Mouse (Mus musculus) induced T-regulatory cell, adult 2 months (primary cell): ENCODE measurements around the gene Akr1cl.
A peak's percentile ranks its signal among the peaks of the same experiment; 100 is the strongest.
"Not testable (repeated sequence)": the region's sequence is repeated elsewhere in the genome, so short reads cannot be mapped to it uniquely, and the experiment has no call there.

Experiments used
- DNase-seq: peaks from one replicate; pipeline ENCODE4 v3.0.0-alpha.2; 2012; ENCODE audit warnings: low read depth

Gene Akr1cl

DNA sequence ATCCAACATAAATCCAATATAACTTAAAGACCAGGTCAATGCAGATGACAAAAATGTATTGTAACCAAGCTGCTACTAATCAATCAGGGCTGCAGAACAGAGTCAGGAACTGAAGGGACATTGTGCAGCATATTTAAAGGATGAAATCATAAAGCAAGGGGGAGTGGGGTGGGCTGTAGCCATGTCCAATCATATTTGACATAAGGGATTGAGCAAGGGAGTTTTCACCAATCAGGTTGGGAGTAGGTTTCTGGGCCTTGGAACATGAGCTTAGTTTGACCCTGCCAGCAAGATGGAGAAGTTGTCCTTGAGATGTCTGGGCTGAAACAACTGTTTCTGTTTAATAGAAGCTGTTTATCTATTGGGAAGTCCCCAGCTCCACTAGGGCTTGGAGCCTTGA is at the start of gene Akr1cl:
Akr1cl (minus strand) TSS at position 119 of the 400 bp plus-strand sequence.
- no peak for DNase-seq

DNA sequence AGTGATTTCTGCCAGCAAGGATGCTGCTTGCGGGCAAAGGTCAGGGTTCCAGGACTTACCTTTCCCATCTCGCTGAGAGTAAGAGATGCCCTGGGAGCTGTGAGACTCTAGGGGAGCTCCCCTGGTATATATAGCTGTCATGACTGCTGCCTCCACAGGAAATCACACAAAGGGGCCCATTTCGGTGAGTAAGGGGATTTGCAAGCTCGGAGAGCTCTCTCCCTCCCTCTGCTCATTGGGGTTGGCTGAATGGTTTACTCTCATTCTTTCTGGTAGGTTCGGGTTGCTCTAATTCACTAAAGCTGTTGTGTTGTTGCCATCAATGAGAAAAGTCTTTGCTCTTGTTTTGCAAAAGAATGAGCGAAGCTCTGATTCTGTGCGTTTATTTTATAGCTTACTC is 49.6 kb upstream of the Akr1cl start, which contains the start of gene Crygb:
Crygb (minus strand) TSS at position 101 of the 400 bp plus-strand sequence.
- DNase-seq, result no peak

DNA sequence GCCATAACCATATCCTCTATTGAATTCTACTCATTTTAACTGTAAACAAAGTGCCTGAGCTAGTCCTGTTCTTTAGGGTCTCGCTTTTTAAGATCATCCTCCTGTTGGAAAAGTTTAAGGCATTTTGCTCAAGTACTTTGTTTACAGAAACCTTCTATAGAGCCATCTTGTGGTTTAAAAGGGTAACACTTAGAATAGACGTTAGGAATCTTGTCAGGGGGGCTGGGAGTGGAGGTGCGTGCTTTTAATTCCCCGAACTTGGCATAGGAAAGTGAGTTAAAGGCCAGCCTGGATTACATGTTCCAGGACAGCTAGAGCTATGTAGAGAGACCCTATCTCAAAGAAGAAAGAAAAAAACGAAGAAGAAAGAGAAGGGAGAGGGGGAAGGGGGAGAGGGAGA is 43.0 kb upstream of the Akr1cl start:
- DNase-seq, result no peak

DNA sequence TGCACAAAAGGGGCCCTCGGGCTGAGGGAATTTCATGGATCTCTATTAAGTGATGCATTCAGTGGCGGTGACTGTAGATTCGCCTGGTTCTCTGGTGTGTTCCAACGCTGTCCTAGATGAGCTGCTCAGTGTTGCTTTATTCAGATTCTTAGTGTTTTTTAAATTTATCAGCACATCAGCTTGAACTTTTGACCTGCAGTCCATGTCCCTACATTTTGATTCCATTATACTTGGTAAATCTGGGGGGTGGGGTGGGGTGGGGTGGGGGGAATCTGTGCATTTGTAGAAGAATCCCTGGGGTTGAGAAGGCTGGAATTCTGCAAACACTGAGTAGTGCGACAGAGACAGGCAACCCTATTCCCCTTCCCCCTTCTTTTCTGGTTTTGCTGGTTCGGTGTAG is 41.0 kb upstream of the Akr1cl start, which contains the start of gene Crygc:
Crygc (minus strand) TSS at position 101 of the 400 bp plus-strand sequence.
- DNase-seq, result no peak

DNA sequence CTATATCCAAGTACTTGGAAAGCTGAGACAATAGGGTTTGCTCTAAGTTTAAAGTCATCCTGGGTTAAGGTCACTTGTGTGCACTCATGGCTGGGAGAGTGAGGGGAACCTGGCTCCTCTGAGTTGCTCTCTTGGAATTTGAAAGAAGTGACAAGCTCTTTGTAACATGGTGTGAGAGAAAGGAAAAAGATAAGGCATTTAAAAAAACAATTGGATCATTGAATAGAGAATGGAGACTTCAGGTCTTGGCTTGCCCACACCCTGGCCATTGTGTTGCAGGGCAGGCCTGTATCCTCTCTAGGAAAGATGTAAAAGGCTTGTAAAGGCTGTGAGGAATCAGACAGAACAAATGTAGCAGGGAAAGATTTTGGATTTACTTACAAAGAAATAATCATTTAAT is 35.3 kb upstream of the Akr1cl start:
- no peak for DNase-seq

DNA sequence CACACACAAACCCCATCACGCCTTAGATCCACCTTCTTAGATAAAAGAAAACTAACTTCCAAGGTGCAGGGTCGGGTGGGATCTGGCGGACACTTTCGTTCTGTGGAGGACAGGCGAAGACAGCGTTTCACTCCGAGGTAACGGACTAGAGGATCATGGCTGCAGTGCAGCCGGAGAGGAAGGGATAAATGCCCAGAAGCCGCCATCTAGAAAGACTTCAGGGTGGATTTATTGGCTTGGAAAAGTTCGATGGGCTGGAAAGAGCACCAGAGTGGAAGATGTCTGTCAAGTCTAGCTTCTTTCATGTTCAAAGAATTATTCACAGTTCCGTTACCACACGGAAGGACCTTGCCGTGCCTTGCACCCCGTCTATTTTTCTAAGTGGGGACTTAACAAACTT is 31.6 kb upstream of the Akr1cl start:
- no peak for DNase-seq

DNA sequence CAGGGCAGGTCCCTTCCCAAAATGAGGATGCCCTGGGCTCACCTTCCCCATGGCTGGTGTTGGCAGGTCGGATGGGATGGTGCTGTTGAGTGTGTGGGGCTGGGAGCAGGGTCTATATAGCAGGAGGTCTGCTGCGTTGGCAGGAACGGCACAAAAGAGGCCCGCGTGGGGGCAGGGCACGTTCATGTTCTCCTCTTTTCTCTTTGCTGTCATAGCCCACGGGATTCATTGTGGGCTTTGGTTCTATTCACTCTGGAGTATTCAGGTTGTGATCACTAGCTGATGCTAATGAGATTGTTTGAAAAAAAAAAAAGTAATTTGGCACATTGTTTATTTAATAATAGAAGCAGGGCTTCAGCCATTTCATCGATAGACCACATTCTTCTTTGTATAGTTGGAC is 30.8 kb upstream of the Akr1cl start, which contains the start of gene Crygd:
Crygd (minus strand) TSS at position 101 of the 400 bp plus-strand sequence.
- DNase-seq, result no peak

DNA sequence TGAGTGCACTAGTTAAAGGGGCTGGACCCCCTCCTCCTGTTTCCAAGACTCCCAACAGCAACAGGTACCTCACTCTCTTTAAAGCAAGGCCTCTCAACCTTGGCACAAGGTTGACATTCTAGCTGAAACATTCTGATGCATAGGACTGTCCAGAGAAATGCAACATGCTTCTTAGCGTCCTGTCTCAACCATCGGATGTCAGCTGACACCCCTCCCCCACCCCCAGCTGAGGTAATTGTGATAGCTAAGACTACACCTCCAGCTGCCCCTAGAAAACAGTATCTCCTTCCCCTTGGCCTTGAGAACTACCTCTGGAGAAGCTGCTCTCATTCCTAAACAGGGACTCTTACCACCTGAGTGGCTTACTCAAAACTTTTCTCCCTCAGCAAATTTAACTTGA is 19.6 kb upstream of the Akr1cl start:
- no peak for DNase-seq

DNA sequence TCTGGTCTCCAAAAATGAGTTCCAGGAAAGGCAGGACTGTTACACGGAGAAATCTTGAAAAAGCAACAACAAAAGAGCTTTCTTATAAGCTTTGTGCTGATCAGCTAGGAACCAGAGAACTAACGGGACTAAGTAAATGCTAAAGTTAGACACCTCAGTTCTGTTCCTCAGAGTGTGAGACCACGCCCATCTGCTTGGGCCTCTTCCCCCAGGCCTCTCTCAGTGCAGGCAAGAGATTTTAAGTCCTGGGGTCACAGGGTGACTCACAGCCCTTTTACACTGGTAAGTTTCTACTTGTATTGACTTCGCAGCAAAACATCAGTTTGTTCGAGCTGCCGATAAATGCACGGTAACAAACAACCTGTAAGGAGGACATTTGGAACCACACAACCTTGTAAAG is 19.1 kb upstream of the Akr1cl start:
- DNase-seq, result no peak

DNA sequence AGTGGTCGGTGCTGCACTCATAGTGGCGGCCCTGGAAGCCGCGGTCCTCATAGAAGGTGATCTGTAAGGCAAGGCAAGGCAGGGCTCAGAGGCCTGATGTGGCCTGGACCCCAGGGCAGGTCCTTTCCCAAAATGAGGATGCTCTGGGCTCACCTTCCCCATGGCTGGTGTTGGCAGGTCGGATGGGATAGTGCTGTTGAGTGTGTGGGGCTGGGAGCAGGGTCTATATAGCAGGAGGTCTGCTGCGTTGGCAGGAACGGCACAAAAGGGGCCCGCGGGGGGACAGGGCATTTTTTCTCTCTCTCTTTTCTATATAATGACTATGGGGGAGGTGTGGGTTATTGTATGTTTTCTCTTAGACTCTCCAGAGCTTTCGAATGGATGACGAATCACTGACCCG is 18.4 kb upstream of the Akr1cl start, which contains the start of gene Cryge:
Cryge (minus strand) TSS at position 198 of the 400 bp plus-strand sequence.
- not testable (repeated sequence) for DNase-seq

DNA sequence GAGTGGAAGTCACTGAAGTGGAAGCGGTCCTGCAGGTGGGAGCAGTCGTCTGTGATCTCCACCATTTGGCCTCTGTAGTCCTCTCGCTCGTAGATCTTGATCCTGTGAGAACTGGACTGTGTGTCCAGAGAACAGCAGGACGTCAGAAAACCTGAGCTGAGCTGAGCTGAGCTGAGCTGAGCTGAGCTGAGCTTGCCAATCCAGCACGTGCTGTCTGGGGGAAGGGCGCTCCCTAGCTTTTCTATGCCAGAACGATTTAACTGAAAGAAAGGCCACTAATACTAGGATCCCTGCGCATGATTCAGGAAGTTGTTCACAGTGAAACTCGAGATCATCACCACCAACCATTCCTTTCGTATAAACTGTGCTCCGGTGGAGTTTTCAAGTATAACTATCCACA is 16.2 kb upstream of the Akr1cl start:
- no peak for DNase-seq

DNA sequence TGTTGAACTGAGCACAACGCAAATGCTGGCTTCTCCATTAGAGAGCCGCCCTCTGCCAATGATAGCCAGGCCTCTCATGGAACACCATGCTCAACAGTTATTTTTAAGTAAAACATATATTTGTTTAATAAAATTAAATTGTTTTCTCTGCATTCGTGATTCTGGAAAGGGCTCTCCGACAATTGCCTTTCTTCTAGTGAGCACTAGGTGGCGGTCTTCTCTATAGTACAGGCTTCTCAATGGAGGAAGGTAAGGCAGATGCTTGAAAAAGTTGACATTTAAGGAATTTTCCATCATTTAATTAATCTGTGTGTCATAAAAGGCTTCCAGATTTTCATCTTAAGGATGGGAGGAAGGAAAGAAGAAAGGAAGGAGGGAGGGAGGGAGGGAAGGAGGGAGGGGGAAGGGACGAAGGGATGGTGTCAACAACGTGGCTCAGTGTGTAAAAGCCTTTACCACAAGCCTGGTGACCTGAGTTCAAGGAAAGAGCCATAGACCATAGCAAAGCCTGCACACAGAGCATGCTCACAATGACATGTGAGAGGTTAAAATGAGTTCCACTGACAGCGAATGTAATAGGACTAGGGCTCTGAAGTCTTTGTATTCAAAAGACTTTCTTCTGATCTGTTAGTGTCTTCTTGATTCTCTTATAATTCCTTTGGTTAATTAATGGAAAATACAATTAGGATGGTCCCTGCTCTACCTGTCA is 14.0 kb upstream of the Akr1cl start:
- peak; percentile 13 for DNase-seq

DNA sequence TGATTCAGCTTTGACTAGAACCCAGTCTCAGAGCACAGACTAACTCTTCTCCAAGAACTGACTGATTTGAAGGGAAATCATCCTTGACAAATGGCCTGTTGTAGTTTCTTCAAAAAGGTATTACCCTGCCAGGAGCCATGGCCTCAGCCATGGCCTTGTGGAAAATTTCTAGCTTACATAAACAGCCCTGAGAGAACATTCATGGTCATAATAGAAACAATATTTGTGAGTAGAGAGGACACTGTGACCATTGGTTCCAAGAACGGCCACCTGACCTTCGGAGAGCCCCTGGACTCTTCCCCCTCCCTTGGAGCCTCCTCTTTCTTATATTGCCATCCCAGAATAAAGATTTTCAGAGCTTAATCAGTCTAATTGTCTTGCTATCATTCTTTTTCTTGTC is 10.9 kb upstream of the Akr1cl start:
- DNase-seq, result no peak

DNA sequence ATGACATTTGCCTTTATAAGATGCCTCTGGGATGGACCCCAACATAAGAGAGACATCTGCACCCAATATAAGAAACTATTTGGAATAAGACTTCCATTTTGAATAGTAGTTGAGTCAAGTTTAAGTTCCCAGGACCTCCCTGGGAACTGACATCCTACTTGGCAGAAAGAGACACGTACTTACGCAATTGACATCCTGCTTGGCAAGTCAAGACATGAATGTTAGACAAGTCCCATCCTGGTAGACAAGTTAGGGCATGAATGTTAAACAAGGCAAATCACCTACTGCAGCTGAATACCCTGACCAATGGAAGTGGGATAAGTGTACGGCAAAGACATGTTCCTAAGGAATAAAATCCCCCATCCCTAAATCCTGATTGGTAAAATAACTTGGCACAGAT is 9.3 kb upstream of the Akr1cl start:
- no peak for DNase-seq

DNA sequence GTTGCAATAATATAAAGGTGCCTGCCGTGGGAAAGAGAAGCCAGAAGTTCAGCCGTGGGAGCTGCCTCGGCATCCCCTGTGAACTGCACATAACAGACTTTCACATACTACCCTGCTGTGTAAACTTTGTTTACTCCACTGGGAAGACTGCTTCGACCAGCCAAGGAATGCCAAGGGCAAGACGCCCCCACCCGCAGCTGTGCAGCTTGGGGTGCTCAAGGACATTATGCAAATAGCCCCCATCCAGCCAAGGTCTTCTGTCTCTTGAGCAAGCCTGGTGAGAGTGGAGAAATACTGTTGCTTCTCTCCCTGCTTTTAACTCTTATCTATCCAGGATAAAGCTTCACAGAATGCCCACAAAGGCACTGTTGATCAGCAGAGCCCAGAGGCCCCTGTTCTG is 8.2 kb upstream of the Akr1cl start:
- DNase-seq, result no peak

DNA sequence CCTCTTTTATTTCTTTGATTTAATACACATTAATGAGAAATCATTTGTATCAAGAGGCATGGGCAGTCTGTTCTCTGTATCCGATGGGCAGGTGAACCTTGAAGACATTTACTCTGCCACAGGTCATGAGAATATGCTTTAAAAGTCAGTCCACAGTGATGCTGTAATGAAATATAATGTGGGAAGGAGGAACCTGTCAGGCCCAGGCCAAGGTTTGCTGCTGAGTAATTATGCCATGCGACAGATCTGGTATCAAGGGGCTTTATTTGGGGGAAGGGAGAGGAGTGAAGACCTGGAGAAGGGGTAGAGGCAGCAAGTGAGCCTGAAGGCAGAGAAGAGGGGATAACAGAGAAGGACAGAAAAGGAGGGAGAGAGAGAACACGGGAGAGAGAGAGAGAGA is 7.1 kb upstream of the Akr1cl start:
- DNase-seq, result no peak

DNA sequence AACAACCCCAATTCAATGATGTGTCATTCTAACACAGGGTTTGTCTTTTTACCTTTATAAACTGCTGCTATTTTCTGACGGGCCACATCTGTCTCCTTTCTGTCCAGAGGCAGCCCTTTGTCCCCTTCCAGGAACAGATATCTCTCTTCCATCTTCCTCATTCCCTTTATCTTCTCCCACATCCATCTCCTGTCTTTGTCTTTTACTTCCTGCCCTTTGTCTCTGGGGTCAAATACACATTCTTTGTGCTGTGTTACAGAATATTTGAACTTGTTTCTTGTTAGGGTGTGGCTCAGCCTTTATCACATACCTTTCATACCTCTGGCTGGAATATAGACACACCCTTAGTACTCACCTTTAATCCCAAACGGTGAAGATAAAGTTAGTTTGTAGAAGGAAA is 5.0 kb upstream of the Akr1cl start:
- no peak for DNase-seq

DNA sequence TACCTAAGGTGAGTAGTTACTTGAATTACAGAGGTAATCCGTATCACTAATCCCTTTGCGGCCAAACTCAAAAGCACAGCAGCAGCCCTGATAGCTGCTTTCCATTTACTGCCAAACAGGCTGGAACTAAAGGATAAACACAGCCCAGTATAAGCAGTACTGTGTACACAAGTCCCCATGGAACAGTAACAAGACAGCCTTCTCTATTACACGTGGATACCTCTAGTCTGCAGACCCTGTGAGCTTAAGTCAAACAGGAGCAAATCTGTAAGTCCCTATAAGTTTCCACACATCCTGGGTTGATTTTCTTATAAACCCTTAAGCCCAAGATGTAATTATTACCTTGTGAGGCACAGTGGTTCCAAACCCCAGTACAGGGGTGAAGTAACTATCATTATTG is 3.0 kb upstream of the Akr1cl start:
- DNase-seq, result no peak

DNA sequence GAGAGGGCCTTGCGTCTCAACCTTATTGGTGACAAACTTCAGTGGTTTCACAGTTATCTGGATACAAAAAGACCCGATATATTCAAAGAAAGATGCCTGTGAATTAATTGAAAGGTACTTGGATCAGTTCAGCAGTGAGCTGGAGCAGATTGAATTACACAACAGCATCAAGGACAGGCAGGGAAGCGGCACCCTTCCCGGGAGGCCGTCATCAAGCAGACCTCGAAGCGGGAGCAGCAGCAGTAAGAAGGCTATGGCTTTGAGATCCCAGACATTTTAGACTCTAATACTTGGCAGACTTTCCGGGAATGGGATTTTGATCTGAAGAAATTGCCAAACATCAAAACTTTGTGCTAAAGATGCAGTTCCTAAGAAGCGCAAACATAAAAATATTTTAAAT is 4.4 kb downstream of the Akr1cl start:
- no peak for DNase-seq

DNA sequence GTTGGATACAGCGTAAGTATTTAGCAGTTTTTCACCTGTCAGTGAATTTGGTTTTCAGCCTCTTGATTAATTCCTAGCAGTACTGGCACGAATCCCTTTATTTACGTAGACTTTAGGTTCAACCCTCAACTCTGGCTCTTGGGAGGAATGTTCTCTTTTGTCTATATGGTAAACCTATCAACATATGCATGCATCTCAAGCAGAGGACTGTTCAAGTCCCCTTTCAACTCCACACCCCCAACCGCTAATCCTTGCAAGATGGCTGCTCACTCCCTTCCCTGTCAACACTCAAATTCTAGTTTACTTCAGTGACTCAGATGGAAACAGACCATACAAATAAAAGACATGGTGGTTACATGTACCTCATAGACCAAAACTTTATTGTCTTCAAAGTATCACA is 19.8 kb downstream of the Akr1cl start:
- DNase-seq, result no peak

DNA sequence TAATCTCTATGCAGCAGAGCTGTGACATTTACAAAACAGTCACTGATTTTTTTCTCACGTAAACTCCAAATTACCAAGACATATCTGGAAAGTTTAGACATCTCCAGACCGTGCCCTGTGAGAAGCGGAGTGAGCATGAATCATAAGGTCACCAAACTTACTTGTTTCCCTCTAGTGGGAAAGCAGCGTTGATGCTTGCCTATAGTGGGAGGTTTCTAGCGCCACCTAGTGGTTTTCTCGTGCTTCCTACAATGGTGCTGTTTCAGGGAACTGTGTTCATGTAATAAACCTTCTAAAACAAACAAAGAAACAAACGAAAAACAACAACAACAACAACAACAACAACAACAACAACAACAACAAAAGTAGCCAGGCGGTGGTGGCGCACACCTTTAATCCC is 22.4 kb downstream of the Akr1cl start:
- peak; percentile 80 for DNase-seq

DNA sequence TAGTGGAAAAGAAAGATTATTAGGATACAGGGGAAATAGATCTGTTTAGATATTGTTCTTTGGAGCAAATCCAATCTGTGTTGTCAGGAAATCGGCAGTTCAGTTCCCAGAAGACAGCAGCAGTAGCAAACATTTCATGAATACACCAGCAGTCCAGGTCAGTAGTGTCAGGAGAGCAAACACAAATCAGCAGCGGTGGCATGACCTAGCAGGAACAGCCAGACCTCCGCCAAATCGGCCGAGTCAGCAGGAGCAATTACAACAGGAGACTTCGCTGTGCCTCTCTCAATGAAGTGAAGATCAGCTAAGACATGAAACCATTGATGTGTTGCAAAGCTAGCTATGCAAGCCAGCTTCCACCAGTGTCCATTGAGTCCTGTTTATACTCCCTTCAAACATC is 27.0 kb downstream of the Akr1cl start:
- no peak for DNase-seq

DNA sequence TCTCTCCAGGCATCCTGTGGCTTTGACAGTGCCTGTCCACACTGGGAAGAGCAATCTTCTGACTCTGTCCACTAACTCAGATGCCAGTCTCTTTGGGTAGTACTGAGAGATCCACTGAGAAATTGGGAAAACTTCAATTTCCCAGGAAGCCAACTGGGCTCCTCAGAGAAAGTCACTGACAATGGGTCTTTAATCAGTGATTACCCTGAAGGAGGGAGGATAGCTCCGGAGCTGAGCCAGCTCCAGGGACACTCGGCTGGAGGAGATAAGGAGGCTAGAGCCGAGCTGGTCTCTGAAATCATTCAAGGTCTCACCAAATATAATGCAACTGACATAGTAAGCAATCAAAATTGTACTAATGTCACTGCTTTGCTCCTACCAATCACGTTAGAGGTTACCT is 28.0 kb downstream of the Akr1cl start:
- no peak for DNase-seq

DNA sequence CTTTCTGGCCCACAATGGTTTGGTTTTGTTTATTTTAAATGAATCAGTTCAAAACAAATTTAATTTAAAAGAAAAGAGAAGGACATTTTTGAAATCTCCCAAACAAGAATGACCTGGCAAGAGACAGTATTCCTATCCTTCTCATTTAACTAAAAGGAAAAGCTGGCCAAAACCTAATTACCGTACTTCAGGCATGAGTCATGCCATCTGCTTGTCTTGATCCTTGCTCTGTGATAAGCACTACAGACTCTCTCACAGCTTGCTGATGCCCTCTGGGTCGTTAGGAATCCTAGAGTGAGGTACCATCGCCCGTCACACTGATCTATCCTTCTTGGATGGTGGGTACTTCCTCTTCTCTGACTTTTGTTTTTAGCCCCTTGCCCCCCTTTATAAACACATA is 39.4 kb downstream of the Akr1cl start:
- no peak for DNase-seq
